Mouse (Mus musculus) gastrocnemius, postnatal 10 days (tissue): ENCODE results near the gene Pak3. TPM values are rescaled to one million over a fixed set of nuclear protein-coding genes. Genes with fewer than 3 reads are reported as not detected.

ENCODE experiments used
- DNase-seq: peaks from one replicate; pipeline ENCODE4 v3.0.0; 2021; ENCODE audit warnings: mixed read lengths
- microRNA-seq, 2 experiments: library from miRNA; unstranded; fragments of <30 nt; microRNA quantifications; one replicate each; pipeline ENCODE4 v1.2.0; 2021
- total RNA-seq, 2 experiments: library from RNA; stranded (reverse); gene quantifications; 2 replicates each; pipeline ENCODE4 v1.2.3; 2021

The Pak3 gene
- total RNA-seq, 2 experiments from 2014 or later: 4.9 to 7.3 TPM

DNA sequence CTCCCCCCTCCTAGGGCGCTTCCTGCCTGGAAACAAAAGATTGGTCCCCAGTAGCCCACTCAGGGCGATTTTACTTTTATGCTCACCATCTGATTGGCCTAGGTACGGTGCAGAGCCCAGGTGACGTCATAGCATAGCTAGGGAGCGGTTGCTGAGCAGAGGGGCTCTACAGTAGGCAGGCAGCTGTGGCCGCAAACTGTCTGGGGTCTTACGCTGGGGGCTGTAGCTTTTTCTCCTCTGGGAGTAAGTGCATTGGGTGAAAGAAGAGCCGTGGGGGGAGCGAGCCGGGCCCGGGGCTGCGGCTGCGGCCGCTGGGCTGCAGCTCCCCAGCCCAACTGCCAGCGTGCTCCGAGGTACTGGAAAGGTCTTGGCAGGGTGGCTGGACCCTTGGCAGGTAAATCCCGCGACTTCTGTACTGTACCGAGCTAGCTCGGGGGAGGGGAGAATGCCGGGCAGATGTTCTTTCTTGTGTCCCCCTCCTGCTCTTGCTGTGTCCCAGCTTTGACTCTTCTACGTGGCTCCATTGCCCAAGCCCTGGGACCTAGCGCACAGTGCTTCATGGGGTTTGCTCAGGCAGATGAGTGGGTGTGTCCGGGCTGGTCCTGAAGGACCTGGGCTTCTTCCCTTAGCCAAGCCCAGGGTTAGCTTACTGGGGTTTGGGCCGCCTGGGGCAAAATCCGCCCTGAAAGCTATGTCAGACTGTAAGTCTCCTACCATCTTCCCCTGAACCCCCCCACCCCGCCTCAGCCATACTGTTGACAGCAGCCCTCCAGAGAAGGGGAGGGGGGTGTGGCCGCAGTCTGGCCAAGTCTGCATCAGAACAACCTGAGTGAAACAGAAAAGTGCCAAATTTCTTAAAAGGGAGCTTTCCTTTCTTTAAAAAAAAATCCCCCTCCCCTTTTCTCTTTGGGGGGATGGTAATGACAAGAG is 146.1 kb downstream of the Pak3 start:
- DNase-seq: peak; percentile 8

DNA sequence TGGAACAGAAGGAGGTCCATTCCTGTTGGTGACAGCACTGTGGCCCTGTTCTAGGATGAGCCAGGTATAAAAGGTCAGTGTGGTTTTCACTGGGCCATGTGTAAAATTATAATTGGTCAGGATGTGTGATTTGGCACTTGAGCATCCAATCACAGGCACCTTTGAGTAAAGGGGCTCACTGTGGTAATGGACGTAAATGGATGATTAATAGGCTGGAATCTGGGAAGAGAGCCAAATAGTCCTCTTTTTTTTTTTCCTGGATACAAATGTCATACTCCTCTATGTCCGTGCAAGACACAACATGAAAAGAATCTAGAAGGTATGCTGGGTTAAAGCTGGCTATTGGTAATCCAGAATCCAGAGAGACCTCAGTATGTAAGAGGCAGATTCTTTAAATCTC is 147.4 kb downstream of the Pak3 start:
- no peak for DNase-seq

DNA sequence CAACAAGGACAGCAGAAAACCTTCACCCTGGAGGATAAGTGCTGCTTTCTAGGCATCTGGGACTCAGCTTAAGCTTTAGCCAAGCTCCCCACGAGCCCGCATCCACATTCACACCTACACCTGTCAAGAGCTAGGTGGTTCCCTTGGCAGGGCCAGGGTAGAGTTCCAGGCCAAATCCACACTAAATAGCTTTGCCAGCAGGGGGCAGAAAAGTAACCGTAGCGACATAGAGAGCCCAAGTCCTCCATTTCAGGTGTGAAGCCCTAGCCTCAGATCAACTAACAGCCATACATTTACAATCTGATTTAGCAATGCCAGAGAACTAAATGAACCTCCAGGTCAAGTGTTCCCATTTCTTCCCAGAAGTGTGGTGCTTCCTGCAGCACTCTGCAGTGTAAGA is 148.6 kb downstream of the Pak3 start:
- DNase-seq: no peak

DNA sequence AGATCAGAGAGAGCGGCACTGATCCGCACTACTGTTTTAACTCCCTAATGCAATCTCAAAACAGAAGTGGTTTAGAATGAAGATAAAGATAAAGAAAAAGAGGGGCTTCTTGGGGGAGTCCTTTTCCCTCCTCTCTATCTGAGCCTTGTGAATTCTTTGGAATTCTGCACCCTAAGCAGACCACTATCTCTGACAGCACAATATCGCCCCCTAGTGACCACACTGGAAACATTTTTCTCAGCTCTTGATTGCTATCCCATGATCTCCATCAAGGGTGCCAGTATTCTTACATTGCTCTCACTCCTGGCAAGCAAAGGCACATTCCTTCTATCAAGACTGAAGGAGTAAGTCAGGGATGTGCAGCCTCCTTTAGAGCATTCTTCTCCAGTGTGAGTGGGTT is 149.9 kb downstream of the Pak3 start:
- DNase-seq: peak; percentile 25

DNA sequence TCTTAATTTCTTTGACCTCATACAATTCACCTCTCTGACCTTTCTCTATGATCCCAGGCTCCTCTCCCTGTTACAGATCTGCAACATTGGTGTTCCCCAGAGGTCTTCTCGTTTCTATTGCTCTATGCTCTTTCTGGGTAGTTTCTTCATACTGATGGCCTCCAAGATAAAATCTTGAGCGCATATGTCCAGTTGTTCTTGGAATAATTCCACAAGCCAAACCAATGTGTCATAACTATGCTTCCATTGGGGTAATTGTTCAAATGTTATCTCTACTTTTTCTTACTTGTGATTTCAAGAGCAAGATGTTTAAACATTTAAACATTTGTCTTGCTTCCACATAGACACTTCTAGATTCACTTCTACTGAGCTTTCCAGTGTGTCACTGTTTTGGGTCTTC is 160.2 kb downstream of the Pak3 start:
- no peak for DNase-seq

DNA sequence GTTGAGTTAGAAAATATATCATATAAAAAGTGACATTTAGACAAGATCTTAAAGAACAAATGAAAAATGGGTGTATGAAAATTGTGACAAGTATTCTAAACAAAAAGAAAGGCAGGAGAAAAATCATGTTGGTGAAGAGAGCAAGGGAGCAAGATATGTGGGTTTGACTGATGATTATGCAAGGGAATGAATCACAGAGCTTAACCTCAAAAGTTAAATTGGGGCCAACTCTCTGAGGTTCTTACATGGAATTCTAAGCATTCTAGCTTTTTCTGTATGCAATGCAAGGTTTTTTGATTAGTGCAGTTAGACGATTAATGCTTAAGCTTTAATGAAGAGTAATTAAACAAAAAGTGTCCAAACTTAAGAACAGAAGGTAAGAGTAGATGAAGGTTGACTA is 203.9 kb downstream of the Pak3 start:
- DNase-seq: no peak

DNA sequence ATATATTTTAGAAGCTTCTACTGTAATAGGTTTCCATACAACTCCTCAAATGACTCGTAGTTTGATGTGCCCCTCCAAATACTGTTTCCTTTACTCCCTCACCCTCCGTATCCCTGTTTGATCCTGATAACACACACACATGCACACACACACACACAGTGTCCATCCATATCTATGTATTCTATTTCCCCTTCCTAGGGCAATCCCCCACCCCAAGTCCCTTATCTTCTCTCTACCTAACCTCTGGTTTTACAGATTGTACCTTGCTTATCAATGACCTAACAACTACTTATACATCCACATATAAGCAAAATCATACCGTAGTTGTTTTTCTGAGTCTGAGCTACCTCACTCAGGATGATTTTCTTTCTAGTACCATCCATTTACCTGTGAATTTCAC is 207.0 kb downstream of the Pak3 start:
- no peak for DNase-seq

DNA sequence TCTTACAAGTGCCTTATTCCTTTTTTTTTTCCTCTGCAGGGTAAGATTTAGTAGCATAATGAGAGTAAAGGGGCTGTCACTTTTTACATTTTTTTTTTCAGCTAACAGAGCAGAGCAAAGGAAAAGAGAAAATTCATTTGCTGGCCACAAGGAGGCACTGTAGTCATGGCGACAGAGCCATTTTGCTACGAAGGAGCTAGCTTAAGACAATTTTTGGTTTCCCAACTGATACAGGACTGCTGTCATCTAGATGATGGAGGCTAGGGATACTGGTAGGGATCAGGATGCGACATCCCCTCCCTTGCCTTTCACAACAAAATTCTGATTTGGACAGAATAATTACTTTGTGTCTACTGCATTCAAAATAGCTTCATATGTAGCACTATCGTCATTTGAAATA is 217.6 kb downstream of the Pak3 start:
- peak; percentile 5 for DNase-seq

DNA sequence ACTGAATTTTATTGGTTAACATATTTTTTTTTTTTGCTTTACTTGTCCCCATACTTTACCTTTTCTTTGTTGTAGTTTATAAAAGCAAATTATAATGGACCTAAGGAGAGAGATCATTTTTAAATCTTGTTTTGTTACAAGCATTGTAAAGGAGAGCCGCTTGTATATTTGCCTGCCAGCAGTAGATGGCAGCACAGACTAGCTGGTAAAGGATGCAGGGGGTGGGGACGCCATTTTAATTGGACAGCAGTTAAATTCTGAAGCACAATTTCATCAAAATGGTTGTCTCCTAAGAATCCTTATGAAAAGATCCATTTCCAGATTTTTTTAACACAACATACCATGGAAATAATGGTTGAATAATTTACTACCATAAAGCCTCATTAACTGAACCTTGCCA is 220.8 kb downstream of the Pak3 start:
- DNase-seq: peak; percentile 26

DNA sequence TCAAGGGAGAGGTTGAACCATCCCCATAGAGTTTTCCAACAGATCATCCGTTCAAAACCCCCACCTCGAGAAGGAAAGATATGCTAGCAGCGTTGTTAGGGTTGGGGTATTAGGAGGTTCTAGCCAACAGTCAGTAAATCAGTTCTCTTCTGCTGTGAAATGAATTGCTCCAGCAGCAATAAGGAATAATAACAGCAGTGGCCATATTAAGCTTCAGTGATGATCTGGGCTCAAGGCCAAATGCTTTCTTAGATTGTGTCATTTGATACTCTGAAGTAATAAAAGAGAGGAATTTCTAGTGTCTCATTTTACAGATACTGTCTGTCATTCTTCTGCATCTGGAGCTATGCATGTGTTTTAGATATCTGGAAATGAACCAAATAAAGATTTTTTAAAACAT is 244.2 kb downstream of the Pak3 start:
- no peak for DNase-seq

DNA sequence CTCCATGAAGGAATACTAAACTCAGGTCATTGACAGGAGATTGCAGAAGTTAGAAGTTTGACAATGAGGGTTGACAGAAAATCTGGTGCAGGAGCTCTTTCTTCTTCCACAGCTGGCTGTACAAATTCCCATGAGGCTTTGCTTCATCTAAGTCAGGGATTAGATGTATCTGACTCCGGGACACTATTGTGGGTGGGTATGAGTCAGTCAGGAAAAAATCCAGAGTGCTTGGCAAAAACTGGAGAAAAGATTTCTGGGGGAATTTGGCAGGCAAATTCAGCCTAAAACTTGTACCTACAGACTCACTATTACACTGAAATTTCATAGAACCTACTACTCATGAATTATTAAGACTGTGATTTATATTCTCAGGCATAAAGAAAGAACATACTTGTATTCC is 297.6 kb downstream of the Pak3 start:
- DNase-seq: no peak

DNA sequence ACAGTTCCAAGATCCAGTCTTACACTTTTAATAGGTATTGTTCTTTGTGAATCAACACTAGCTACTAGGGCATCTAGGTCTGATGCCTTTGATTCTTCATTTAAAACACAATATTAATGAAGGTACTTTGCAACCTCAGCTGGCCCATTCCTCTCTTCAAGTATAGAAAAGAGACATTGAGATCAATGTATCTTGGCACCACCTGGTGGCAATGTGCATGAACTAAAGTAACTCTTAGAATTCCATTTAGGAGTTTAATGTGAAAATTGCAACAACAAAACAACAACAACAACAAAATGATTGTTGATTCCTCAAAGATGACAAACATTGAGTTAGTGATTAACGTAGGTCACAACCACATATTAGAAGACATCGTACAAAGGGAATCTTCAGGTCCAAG is 300.6 kb downstream of the Pak3 start:
- no peak for DNase-seq

DNA sequence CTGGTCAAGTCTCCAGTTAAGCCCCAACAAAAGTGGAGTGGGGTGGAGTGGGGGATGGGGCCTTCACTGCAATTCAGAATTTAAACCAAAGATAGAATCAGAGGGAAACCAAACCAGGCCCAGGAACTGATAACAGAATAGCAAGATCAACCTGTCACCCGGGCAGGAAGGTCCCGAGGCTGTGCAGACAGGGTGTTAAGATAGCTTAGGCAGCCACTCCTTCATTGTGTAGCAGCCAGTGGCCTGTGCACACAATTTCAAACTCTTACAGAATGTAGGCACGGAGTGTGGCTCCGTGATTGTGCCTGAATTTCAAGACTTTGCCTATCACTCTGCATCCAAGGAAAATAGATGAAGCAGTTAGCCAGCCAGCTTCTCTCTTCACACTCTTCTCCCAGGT is 308.1 kb downstream of the Pak3 start:
- DNase-seq: peak; percentile 3

DNA sequence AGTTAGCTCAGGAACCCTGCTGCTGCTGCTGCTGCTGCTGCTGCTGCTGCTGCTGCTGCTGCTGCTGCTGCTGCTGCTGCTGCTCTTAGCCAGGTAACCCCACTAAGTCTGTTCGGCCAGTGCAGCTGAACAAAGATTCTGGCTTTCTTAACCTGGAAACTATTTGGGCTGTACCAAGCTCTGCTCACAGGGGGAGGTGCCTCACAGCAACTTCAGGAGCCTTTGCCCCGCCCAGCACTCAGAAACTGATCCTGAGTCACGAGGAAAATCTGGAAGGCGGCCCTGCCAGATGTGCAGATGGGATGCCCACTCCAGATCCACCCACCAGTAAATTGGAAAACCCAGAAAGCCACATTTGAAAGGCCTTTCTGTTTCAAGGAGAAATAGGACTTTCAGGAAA is 308.8 kb downstream of the Pak3 start, which contains the start of gene Capn6:
Gene Capn6 (minus strand): TSS at position 203 of the 400 bp plus-strand sequence.
- DNase-seq: peak; percentile 52

DNA sequence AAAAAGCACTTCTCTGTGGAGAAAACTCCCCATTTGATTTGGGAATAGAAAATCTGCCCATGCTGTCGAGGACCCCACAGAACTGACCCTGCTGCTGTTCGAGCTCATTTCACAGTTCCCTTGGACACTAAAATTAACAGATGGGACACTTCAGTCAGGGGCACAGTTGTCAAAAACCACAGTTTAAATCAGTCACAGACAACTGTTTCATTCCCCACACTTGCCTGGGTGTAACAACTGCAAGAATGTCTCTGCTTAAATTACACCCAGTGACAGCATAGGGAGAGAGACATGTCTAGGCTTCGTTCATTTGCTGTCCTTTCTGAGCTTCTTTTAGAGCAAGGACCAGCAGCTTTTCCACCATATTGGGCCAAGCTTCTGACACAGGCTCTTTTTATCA is 328.2 kb downstream of the Pak3 start:
- no peak for DNase-seq

Small RNAs within 50 kb of the gene (microRNA-seq; reads per million reads assigned to microRNA genes)
- 0 reads per million in 2 experiments for gene Gm47298

Other genes starting within 250 kb of the Pak3 start
- gene Chrdl1, start 124.3 kb upstream of the Pak3 start, total RNA-seq: 1 to 10 TPM; 6.2 TPM